Mouse (Mus musculus): ENCODE measurements around the gene S100a9. TPM values are rescaled to one million over a fixed set of nuclear protein-coding genes. Genes with fewer than 3 reads are reported as not detected.

The S100a9 gene
- polyA plus RNA-seq (2014; fragmentation: Illumina TruSeq; extraction: RNeasy Lipid Tissue Mini Kit (QIAGEN cat#74804); ENCODE audit: low read depth, low replicate concordance): 2.4 TPM

GRCm38 (mm10) chr3:90695613-90696012, at the start of gene S100a9:
S100a9 (minus strand) TSS chr3:90695721.

DNA sequence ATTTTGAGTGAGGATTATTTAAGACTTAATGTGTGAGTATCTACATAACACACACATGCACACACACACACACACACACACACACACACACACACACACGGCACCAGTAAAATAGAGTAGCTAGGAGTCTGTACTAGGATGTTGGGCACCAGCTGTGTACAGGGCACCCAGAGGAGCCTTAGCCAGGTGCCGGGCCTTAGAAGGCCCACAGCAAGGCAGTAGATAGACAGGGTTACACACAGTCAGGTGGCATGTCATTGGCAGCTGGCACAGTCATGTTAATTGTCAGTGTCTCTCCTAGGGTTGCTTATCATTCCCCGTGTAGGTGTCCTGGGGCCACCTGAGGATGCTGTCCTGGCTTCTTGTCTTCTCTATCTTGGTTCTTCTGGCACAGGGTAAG, 31.1 kb upstream of the S100a9 start, which contains the start of gene Pglyrp4:
TSS of gene Pglyrp4 (plus strand) at position 301 of the 400 bp plus-strand sequence.

GRCm38 (mm10) chr3:90668846-90669245, 26.7 kb downstream of the S100a9 start, which contains the start of gene S100a8:
S100a8 (plus strand) TSS chr3:90668978.

DNA sequence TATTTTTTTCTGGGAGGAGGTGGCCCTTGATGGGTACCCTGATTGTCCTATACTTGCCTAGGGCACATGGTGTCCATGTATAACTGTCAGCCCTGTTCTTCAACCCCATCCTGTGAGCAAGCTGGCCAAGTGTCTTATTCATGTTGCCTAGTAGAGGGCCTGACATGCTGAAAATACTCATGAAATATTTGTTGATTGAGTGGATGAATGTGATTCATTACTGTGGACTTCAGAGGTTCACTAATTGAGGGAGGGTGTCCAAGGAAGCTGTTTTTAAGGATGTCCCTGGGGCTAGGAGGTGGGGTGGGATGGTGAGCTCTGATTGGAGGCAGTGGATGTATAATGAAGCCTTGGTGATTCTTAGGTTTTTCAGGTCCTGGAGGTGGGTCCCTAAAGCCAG, 41.8 kb downstream of the S100a9 start, which contains the start of gene S100a7a:
TSS of gene S100a7a (plus strand) at position 301 of the 400 bp plus-strand sequence.

Other genes with a start within 250 kb of the S100a9 start
- gene Npr1, start 229.9 kb downstream of the S100a9 start, polyA plus RNA-seq (2014; fragmentation: Illumina TruSeq; extraction: RNeasy Lipid Tissue Mini Kit (QIAGEN cat#74804); ENCODE audit: low read depth, low replicate concordance): 1.4 TPM
- gene Ilf2, start 219.6 kb downstream of the S100a9 start, polyA plus RNA-seq (2014; fragmentation: Illumina TruSeq; extraction: RNeasy Lipid Tissue Mini Kit (QIAGEN cat#74804); ENCODE audit: low read depth, low replicate concordance): 48.1 TPM
- 68.4 TPM for gene Snapin, start 204.7 kb downstream of the S100a9 start, polyA plus RNA-seq (2014; fragmentation: Illumina TruSeq; extraction: RNeasy Lipid Tissue Mini Kit (QIAGEN cat#74804); ENCODE audit: low read depth, low replicate concordance)
- 156 TPM for gene Chtop, start 186.2 kb downstream of the S100a9 start, polyA plus RNA-seq (2014; fragmentation: Illumina TruSeq; extraction: RNeasy Lipid Tissue Mini Kit (QIAGEN cat#74804); ENCODE audit: low read depth, low replicate concordance)
- gene S100a1, start 181.3 kb downstream of the S100a9 start, polyA plus RNA-seq (2014; fragmentation: Illumina TruSeq; extraction: RNeasy Lipid Tissue Mini Kit (QIAGEN cat#74804); ENCODE audit: low read depth, low replicate concordance): 84.9 TPM
- 15.8 TPM for gene S100a13, start 181.3 kb downstream of the S100a9 start, polyA plus RNA-seq (2014; fragmentation: Illumina TruSeq; extraction: RNeasy Lipid Tissue Mini Kit (QIAGEN cat#74804); ENCODE audit: low read depth, low replicate concordance)
- gene S100a14, start 168.9 kb downstream of the S100a9 start, polyA plus RNA-seq (2014; fragmentation: Illumina TruSeq; extraction: RNeasy Lipid Tissue Mini Kit (QIAGEN cat#74804); ENCODE audit: low read depth, low replicate concordance): 53.2 TPM
- 96.5 TPM for gene S100a16, start 158.5 kb downstream of the S100a9 start, polyA plus RNA-seq (2014; fragmentation: Illumina TruSeq; extraction: RNeasy Lipid Tissue Mini Kit (QIAGEN cat#74804); ENCODE audit: low read depth, low replicate concordance)
- not detected for gene S100a3, start 135.1 kb downstream of the S100a9 start, polyA plus RNA-seq (2014; fragmentation: Illumina TruSeq; extraction: RNeasy Lipid Tissue Mini Kit (QIAGEN cat#74804); ENCODE audit: low read depth, low replicate concordance)
- not detected for gene S100a2, start 105.5 kb downstream of the S100a9 start, polyA plus RNA-seq (2014; fragmentation: Illumina TruSeq; extraction: RNeasy Lipid Tissue Mini Kit (QIAGEN cat#74804); ENCODE audit: low read depth, low replicate concordance)
- not detected for gene Gm42674, start 93.8 kb downstream of the S100a9 start, polyA plus RNA-seq (2014; fragmentation: Illumina TruSeq; extraction: RNeasy Lipid Tissue Mini Kit (QIAGEN cat#74804); ENCODE audit: low read depth, low replicate concordance)
- 13.6 TPM for gene S100a4, start 92.0 kb downstream of the S100a9 start, polyA plus RNA-seq (2014; fragmentation: Illumina TruSeq; extraction: RNeasy Lipid Tissue Mini Kit (QIAGEN cat#74804); ENCODE audit: low read depth, low replicate concordance)
- not detected for gene S100a5, start 87.2 kb downstream of the S100a9 start, polyA plus RNA-seq (2014; fragmentation: Illumina TruSeq; extraction: RNeasy Lipid Tissue Mini Kit (QIAGEN cat#74804); ENCODE audit: low read depth, low replicate concordance)
- gene S100a6, start 82.8 kb downstream of the S100a9 start, polyA plus RNA-seq (2014; fragmentation: Illumina TruSeq; extraction: RNeasy Lipid Tissue Mini Kit (QIAGEN cat#74804); ENCODE audit: low read depth, low replicate concordance): 583 TPM
- 1.8 TPM for gene S100a7a, start 41.7 kb downstream of the S100a9 start, polyA plus RNA-seq (2014; fragmentation: Illumina TruSeq; extraction: RNeasy Lipid Tissue Mini Kit (QIAGEN cat#74804); ENCODE audit: low read depth, low replicate concordance)
- gene S100a8, start 26.7 kb downstream of the S100a9 start, polyA plus RNA-seq (2014; fragmentation: Illumina TruSeq; extraction: RNeasy Lipid Tissue Mini Kit (QIAGEN cat#74804); ENCODE audit: low read depth, low replicate concordance): 9.0 TPM
- not detected for gene Pglyrp4, start 31.2 kb upstream of the S100a9 start, polyA plus RNA-seq (2014; fragmentation: Illumina TruSeq; extraction: RNeasy Lipid Tissue Mini Kit (QIAGEN cat#74804); ENCODE audit: low read depth, low replicate concordance)
- gene Gm5849, start 82.2 kb upstream of the S100a9 start, polyA plus RNA-seq (2014; fragmentation: Illumina TruSeq; extraction: RNeasy Lipid Tissue Mini Kit (QIAGEN cat#74804); ENCODE audit: low read depth, low replicate concordance): not detected

All from sigmoid colon, adult 10 weeks (tissue).